Mouse (Mus musculus) cerebellum, adult 2 months (tissue): ENCODE data around the gene Aftph.

Source experiments
- CTCF ChIP-seq: fragments of 200-500 bp; IDR thresholded peaks from 2 replicates; pipeline ENCODE4 v1.5.1; 2011; ENCODE audit warnings: low read depth, mild to moderate bottlenecking, control low read depth, low read length, moderate library complexity, borderline replicate concordance; ENCODE audit not compliant: insufficient read depth
- POLR2A ChIP-seq: fragments of 200-500 bp; IDR thresholded peaks from 2 replicates; pipeline ENCODE4 v1.6.1; 2011; ENCODE audit warnings: low read length, control low read depth, borderline replicate concordance; ENCODE audit not compliant: insufficient read depth

DNA sequence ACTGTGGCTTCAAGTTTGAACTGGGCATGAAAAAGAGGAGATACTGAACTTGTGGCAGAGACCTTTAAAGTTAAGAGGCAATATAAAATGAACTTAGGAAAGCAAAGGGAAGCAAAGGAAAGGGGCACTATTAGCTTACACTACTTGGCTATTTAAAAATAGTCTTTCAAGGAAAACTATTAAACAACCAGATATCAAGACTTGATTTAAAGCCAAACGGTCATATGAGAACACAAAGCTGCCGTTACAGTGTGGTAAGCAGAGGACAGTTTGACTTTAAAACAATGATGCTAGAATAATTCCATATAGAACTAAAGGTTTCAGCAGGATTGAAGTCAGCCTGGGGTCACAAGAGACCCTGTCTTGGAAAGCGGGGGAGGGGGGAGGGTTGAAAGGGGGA lies 7.3 kb downstream of the Aftph start:
- no peak for TF ChIP-seq CTCF
- no peak for TF ChIP-seq POLR2A
